Comparison of ENCODE assay signal across 10 mouse cellular contexts in the genomic region with DNA sequence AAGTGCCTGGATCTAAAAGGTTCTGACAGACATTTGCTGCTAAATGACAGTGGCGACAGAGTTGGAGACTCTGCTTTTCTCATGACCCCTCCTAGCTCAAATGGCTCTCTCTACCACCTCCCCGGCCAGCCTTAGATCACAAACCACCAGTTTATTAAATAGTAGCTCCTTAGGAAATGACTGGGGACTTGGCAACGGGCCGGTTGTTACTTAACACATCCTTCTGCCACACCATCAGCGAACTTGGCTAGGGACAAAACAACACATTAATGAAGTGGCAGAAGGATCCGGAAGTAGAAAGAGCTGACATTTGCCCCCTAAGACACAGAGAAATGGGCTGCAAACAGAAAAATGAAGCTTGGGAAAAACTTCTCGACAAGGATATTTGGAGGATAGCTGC.
DNase-seq lines count a peak whose midpoint lies in the region; ATAC-seq and TF ChIP-seq lines count a peak whose summit lies in the region.
"Had no signal": no experiment of that assay in that cellular context is flagged by ENCODE, and none has a peak within 500 bp of the region (broad histone marks: within the 10 kb centered on the region; RNA-seq: fewer than 3 reads in every experiment).

No protein-coding gene starts in this region.

- peak; percentile 62 for ATAC-seq in megakaryocyte progenitor cell, adult 5-6 weeks (replicated peaks; ENCODE audit: poor library complexity)

- H3K27ac ChIP-seq in left cerebral cortex, adult 2 months = peak overlapping the region; percentile 18
- H3K27ac ChIP-seq: liver, embryonic 14.5 days had no signal

- intact Hi-C loops in left cerebral cortex, adult 2 months (cut with DNase I) = no loop called here
- intact Hi-C loops in left cerebral cortex, postnatal 4 days (cut with DNase I) = no loop called here

- H3K4me3 ChIP-seq in left cerebral cortex, adult 2 months = no peak overlapping the region

- TF ChIP-seq CTCF in left cerebral cortex, adult 2 months (IDR thresholded peaks at IDR 0.05) = no peak

- DNase-seq in left cerebral cortex, adult 2 months (ENCODE audit: extremely low spot score in 1 of 2, low spot score in 2 of 2) = no peak
- DNase-seq in left cerebral cortex, postnatal 4 days = no peak
- DNase-seq in heart, adult 8-10 months (ENCODE audit: low spot score) = peak; percentile 32
- DNase-seq in kidney, postnatal 14 days = peak; percentile 77
- DNase-seq in embryo, embryonic 9.5 days (ENCODE audit: extremely low spot score) = no peak
- DNase-seq in urinary bladder, adult 2 months (ENCODE audit: low spot score) = no peak
- DNase-seq in layer of hippocampus, adult 9-11 months = no peak
- DNase-seq: thymus, postnatal 25 days had no signal

Comparison
In these comparisons a context has a peak if more than half of its experiments do, and no peak if none do; other contexts are left out.
1. DNase-seq: peak in heart, adult 8-10 months (single experiment) and kidney, postnatal 14 days (single experiment); none in left cerebral cortex, adult 2 months (0 of 2), left cerebral cortex, postnatal 4 days (single experiment), embryo, embryonic 9.5 days (single experiment), urinary bladder, adult 2 months (single experiment) and layer of hippocampus, adult 9-11 months (single experiment).